Mouse (Mus musculus): ENCODE measurements at regions not wholly inside any gene's neighbourhood (a gene's known extent, or its start where the extent isn't known, plus 50 kb on each side); places are given as distances from the start of the nearest gene placed in this dataset.
"Not testable (repeated sequence)": the region's sequence is repeated elsewhere in the genome, so short reads cannot be mapped to it uniquely, and the experiment has no call there.

DNA sequence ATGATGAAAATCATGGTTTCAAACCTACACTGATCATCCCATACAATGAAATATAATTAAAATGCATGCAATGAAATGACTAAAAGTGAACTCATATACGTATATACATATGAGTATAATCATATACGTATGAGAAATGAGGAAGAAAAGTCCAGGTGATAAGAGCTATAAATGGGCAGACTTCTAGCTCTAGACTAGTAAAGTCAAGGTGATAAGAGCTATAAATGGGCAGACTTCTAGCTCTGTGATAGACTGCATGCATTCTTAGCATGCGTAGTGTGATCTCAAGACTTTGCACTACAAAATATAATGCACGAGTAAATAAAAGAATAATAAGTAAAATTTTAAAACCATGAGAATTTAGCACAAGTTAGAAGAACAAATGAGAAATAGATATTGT lies 606.2 kb upstream of the Gpc5 start:
- no peak for DNase-seq (ENCODE audit: low spot score)

DNA sequence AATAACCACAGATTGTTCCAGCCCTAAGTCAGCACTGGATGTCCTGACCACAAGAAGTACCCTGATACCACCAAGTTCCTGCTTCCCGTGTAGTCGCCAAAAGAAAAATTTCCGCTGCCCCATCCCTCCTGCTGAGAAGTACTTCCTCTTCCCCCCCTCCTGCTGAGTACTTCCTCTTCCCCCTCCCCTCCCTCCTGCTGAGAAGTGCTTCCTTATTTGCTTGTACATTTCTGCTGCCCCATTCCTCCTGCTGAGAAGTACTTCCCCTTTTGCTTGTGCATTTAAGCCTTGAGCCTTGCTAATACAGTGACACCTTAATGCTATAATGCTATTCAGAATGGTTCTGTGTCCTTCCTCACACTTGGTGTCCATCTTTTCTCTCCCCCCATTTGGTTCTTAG lies 598.6 kb upstream of the Gpc5 start:
- not testable (repeated sequence) for DNase-seq (ENCODE audit: low spot score)

DNA sequence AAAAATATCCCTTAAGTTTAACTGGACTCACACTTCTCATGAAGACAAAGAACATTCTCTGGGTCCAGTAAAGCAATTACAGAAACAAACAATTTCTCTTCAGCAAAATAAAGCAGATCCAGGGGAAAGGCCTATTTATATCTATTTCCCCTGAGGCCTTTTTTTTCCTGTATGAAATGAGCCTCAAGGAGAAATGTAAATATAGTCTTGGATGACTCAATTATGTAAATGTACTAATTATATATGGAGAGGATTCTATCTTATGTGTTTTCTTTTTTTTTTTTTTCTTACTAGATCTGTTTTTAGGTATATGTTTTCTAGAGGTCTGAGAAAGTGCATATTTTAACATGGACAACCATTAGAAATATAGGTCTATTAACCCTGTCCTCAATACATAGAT lies 587.0 kb upstream of the Gpc5 start:
- no peak for DNase-seq (ENCODE audit: low spot score)

DNA sequence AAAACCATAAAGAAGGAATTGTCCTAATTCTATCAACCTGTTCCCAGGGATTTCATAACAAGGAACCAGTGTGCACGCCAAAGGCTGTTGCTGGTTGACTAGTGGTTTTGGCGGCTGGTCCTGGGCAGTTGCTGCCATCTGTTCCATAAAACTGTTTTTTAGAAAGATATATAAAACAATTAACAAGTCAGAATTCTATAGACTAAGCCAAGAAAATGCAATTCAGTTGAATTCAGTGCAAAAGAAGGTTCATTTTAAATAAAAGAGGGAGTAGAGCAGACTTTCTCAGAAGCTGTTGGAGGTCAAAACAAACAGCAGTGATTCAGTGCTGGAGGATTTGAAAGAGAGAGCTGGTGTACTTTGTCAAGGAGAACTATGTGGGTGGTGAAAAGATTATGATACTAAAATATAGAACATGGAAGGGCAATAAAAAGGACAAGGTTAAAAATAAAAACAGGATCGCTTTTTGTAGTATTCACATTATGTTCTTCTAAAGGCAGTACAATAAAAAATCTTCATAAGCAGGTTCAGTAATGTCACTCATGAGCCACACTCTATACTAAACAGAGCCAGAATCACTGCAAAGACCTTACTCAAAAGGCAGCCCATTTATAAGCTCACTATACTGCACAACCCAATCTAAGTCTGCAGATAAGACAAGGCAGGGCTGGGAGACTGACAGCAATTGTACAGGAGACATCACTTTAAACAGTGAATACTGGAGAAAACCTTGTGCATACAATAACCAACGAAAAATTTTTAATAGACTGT lies 543.9 kb upstream of the Gpc5 start:
- DNase-seq (ENCODE audit: low spot score): no peak

DNA sequence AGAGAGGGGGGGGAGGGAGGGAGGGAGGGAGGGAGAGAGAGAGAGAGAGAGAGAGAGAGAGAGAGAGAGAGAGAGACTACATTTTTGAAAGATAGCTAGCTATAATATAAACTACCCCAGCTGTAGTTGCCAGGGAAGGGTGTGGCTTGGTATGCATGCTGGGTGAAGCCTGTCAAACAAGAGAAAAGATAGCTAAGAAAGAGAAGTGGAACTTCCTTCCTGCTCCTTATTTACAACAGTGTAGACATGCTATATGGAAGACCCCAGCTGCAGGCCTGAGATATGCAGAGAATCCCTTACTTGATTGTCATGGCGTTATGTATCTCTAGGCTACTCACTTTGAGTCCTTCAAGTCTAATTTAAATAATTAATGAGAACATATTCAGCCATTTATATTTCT lies 542.9 kb upstream of the Gpc5 start:
- DNase-seq (ENCODE audit: low spot score): no peak

DNA sequence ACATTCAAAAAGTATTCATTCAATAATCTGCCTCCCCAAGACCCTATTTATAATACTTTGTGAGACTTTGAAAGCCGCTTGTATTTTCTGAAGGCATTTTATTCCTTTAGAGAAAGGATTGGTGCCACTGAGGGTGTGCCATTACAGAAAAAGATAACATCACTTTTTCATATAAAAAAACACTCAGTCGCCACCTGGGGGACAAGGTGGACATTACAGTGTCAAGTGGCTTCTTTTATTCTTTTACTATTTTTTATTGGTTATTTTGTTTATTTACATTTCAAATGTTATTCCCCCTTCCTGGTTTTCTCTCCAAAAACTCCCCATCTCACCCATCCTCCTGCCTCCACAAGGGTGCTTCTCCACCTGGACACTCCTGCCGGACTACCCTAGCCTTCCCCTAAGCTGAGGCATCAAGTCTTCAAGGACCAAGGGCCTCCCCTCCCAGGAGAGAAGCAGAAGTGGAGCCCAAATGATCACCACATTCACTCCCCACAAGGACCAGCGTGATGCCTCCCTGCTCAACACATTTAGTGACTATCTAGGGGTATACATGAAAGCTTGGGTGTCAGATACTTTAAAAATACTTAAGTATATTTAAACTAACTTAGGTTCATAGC lies 525.5 kb upstream of the Gpc5 start:
- DNase-seq (ENCODE audit: low spot score): no peak

DNA sequence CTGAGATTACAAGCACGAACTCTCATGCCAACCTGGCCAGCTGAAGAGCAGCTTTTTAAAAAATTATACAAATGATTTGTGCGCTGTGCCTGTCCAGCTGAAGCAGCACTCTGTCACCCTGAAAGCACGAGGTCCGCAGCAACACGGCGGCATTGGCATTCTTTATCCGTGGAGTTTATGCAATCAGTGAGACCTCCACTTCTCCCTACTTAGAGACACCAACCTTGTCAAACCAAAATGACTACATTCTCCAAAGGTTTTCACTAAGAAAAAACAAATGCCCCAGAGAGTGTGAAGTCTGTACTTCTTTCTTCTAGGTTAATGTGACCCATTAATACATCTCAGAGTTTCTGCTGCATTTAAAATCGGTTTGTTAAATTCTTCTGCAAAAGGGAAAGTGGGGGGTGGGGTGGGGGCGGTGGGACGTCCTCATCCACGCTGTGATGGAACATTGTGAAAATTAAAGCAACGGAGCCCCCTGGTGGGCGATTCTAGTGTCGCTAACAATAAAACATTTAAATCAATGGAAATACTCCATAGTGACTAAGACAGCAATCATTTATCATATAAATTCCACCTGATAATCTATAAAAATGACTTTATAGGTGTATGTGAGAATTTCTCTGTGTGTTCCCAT lies 524.2 kb upstream of the Gpc5 start:
- DNase-seq (ENCODE audit: low spot score): no peak

DNA sequence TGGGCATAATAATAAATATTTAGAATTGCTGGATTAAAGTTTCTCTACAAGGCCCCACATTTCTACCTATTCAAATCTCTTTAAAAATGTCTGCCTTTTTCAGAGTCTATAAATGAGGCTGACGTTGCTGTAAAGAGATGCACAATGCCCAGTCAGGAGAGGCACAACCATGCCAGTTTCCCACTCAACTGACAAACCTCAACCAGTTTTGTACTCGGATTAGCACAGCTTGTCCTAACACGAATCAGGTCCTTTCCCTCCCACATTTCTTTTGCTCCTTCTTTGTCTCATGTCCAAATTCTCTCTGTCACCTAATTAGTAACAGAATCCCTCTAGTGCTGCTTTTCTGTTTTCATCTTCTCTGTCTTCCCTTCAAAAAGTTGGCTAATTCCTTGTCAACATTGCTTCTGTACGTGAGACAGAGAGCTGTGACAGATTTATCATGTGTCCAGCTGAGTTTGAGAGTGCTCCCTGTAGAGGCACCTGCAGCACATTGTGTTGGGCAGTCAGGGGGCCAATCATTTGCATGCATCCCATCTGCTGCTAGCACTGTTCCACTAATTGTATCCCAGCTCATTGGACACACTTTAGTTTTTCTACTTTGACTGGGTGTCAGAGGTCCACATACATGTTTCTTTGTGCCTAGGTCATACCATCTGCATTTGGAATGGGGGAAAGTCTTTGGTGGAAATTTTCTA lies 504.5 kb upstream of the Gpc5 start:
- DNase-seq (ENCODE audit: low spot score): no peak

DNA sequence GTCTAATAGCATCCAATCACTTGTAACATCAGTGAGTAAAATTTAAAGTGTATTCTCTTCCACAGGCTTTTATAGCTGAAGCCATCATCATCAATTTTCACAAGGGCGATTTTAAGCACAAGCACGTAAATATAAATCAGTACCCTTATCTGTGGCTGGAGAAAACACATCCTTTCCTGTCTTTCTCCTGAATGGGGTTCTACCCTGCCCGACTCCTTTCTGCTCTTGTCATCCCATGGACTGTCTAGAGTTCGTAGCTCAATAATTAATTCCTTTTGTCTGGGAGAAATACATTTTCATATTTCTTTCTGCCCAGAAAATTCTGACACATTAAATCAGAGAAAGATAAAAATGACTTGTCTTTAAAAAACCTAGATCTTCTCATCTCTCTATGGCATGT lies 482.7 kb upstream of the Gpc5 start:
- DNase-seq (ENCODE audit: low spot score): no peak

DNA sequence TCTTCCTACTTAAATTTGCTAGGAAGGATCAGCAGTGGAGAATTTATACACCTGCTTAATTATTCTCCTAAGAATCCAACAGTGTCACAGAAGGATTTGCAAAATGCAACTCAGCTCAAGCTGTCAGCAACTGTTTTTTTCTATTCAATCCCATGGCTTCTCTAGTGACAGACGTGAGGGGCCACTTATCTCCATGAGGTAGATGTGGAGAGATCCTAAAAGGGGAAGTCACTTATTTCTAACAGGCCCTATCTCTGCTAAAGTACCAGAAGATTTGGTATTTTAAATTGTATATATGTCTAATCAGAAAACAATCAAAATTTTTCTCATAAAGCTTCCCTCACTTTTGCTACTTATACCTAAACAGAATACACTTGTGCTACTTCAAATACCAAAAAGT lies 479.6 kb upstream of the Gpc5 start:
- DNase-seq (ENCODE audit: low spot score): no peak

DNA sequence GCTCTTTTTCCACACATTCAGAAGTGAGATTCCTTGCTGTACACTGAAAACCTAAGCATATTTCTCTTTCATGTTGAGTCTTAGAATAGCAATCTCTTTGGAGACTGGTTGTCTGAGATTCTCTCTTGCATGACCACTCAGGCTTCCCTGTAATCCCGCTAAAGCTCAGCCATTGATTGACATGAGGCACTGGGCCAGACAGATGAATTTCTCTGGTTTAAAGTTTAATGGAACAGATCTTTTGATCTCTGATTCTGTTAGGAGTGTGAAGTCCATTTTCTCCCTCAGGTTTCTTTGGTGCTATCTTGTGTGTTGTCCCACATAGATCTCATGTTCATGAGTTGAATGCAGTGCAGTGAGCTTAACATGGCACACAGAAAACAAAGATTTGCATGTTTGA lies 435.4 kb upstream of the Gpc5 start:
- no peak for DNase-seq (ENCODE audit: low spot score)

DNA sequence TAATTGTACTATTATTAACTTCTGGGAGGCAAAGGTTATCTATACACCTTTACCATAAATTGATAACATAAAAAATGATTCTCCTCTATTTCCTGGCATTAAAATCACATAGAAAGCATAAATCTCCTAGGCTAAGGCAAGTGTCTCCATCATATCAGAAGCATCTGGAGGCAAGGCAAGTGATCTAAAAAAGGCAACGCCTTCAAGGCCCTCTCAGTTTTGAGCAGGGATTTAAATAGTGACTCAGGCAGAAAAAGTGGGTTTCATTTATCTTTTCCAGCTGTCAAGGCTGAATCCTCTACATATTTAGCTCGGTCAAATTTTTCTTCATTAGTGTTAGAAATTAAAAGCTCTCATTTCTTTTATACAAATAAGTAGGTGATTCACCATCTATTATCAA lies 430.0 kb upstream of the Gpc5 start:
- DNase-seq (ENCODE audit: low spot score): no peak

DNA sequence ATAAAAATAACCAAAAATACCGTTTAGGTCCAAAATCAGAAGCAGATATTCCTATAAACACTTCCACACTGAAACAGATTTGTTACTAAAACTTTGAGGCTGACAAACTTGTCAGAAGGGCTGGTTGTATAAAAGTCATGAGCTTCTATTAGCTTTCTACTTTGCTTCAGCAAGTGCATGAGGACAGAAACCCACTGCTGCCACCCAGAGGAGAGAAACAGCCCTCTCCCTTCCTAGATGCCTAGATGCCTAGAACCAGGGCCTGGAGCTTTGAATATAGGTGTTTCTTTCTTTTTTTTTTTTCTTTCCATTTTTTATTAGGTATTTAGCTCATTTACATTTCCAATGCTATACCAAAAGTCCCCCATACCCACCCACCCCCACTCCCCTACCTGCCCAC lies 406.9 kb upstream of the Gpc5 start:
- no peak for DNase-seq (ENCODE audit: low spot score)

DNA sequence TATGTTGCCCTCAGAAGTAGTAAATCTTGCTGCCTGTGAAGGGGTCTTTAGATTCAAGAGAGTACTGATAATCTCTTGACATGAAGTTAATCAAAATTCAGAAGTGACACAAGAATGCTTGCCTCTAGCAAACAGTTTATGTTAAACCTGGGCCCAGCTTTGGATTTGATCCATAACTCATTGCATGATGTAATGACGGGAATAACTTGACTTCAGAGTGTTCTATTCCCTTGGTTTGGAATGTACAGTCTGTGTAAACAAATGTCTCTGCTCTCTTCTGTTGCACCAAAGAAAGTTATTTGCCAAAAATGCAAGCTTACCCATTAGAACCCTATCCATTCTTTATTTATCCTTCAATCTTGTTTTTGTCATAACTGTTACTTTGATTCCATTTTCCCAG lies 397.1 kb upstream of the Gpc5 start:
- no peak for DNase-seq (ENCODE audit: low spot score)

DNA sequence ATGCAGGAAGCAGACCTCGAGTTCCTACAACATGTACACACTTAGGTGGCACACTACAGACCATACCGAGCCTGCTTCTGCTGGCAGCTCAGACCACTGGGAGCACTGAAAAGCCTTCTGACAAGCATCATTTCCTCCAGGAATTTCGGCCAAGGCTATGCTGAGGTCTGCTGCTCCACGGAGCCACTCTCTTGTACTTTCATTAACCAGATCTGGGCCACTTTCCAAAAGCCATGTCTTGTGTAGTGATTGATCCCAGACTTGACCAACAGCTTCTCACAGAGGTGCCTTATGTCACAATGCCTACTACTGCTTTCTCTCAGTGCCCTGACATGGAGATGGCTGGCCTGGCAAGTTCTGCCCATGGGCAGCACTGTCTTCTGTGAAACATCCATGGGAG lies 394.5 kb upstream of the Gpc5 start:
- DNase-seq (ENCODE audit: low spot score): no peak

DNA sequence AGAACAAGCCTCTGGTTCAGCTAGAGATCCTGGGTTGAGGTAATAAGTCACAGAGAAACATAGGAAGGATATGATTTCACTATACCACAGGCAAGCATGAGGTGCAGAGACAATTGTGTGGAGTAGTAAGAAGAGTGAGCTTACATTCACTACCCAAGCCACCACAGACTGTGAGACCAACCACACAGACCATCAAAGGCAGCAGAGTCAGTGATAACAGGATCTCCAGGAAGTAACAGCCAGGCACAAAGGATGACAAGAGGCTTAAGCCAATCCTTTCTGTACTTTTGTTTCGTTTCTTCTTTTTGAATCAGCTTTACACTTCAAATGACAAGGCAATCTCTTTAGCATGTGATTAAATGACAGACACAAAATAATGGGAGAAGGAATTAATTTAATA lies 368.9 kb upstream of the Gpc5 start:
- no peak for DNase-seq (ENCODE audit: low spot score)

DNA sequence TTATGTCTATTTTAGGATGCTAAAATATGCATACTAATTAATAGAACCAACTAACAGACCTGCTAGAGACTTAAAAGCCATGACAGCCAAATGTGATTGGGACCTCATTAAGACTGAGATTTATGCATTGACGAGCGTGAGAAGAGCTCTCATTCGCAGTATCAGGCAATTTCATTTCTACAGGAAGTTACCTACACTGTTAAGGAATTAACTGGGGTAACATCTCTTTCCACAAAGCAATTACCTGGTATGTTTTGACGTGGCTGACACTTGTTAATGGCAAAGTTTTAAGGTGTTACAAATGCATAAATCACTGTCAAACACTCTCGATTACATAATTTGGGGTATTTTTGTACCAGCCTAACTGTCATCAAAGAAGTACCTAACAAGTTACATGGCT lies 324.7 kb upstream of the Gpc5 start:
- DNase-seq (ENCODE audit: low spot score): no peak

DNA sequence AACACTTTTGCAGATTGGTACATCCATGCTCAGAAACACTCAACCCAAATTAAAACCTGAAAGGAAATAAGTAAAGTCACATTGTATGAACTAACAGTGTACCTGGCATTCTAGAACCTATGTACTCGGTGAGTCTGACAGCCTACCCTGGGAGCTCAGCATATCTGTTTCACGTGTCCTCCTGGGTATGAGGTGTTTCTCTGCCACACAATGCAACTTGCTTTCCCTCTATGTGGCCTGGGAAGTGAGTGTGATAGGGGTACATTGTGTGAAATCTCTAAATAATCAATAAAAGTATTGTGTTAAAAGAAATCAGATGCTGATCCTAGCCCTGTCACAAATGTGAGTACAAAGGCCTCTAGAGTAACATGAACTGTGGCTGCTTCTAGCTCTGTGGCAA lies 315.3 kb upstream of the Gpc5 start:
- no peak for DNase-seq (ENCODE audit: low spot score)

DNA sequence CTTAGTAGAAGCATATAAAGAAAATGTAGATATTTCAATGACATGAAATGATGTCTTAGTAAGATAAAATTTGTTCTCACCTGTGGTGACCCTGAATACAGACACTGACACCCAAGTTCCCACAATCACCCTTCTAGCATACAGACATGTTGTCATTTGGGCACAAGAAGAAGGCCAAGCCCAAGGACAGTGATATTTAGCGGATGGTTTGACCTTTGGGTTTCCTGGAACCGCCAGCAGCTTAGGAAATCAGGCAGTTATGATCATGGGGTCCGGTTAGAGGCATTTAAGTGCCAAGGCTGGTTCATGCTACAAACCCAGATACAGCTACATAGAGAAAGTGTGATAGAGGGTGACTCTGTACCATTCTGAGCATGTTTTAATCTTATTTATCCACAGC lies 310.2 kb upstream of the Gpc5 start:
- DNase-seq (ENCODE audit: low spot score): no peak

DNA sequence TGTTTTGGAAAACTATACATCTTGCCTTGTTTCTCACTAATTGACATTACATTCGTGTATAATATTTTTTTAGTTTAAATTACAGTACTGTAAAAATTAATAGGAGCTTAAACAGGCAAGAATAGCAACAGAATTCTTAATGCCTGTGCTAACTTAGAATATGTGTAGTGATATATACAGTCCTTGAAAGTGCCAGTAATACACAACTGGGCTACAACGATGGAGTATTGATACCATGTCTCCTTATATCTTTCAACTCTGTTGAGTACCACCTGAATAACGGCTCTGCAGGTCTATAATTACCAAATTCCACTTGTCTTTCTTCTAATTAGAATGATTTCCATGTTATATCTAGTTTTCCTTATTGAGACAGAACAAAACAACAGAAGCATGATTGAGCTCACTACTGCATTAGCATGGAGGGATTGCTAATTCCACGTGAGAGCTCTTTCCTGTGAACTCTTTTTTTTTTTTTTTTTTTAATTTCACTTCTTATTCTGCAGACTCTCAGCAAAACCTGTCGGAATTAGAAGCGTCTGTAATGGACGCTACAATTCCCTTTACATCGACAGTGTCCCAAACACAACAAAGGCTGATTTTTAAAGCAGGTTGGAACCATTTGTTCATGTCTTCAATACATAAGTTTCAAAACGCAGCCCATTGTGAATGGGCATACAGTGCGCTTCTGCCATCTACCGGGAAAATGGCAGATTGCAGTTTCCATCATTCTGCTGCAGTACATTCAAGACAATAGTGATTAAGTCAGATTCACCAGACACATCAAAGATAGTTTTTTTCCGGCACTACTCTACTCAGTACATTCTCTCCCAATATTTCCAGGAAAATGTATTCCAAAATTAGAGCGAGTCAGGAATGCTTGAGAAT lies 300.8 kb upstream of the Gpc5 start:
- no peak for DNase-seq (ENCODE audit: low spot score)

DNA sequence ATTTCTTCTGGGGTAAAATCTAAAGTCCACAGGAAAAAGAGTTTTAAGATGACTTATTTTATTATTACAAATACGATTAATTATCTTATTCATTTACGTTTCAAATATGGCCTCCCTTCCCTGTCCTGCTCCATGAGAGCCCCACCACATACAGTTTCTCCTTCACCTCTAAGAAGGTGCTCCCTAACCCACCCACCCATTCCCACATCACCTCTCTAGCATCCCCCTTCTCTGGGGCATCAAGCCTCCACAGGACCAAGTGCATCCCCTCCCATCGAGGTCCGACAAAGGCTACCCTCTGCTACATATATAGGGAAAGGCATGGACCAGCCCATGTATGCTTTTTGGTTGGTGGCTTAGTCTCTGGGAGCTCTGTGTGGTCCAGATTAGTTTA lies 300.2 kb upstream of the Gpc5 start:
- DNase-seq (ENCODE audit: low spot score): no peak

DNA sequence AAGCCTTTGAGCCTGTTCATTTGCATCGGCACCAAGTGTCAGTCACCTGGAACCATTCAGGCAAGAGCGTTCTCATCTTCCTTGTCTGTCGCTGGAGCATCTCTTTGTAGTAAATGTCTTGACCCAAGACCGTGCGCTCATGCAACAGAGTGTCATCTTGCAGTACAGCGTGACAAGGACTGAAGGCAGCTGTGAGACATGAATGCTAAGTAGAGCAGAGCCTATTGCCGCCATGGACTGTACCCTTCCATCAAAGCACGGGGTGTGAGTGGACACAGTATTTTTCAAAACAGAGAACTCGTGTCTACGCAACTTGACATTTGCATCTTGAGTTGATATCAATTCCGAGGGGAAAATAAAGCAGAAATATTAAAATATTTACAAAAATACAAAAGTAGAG lies 287.4 kb upstream of the Gpc5 start:
- DNase-seq (ENCODE audit: low spot score): no peak

Measured in urinary bladder, adult 2 months (tissue).